Mouse (Mus musculus) bone marrow, adult 2 months (tissue): ENCODE data around the gene Tmem170. TPM values are rescaled to one million over a fixed set of nuclear protein-coding genes. Genes with fewer than 3 reads are reported as not detected.
A peak's percentile ranks its signal among the peaks of the same experiment; 100 is the strongest.
"Not testable (repeated sequence)": the region's sequence is repeated elsewhere in the genome, so short reads cannot be mapped to it uniquely, and the experiment has no call there.

Experiments
- H3K27ac ChIP-seq: fragments of 200-500 bp; 2 replicates; pipeline ENCODE4 v1.5.1; 2012; ENCODE audit warnings: low read depth, mild to moderate bottlenecking, control low read depth, inconsistent platforms, low read length; ENCODE audit not compliant: control insufficient read depth, poor library complexity, insufficient read depth
- H3K4me1 ChIP-seq: fragments of 200-500 bp; 2 replicates; pipeline ENCODE4 v1.6.1; 2011; ENCODE audit warnings: low read length; ENCODE audit not compliant: control insufficient read depth, insufficient read depth
- H3K4me3 ChIP-seq: fragments of 200-500 bp; replicated peaks from 2 replicates; pipeline ENCODE3; 2011; ENCODE audit warnings: mild to moderate bottlenecking, low read depth, low read length, control low read depth; ENCODE audit not compliant: control insufficient read depth
- CTCF ChIP-seq: fragments of 200-500 bp; IDR thresholded peaks from 2 replicates; pipeline ENCODE4 v1.5.1; 2011; ENCODE audit warnings: low read length, control low read depth; ENCODE audit not compliant: control insufficient read depth, insufficient read depth
- POLR2A ChIP-seq: fragments of 200-500 bp; IDR thresholded peaks from 2 replicates; pipeline ENCODE4 v1.6.1; 2011; ENCODE audit warnings: low read depth, mild to moderate bottlenecking, control low read depth, low read length, borderline replicate concordance; ENCODE audit not compliant: control insufficient read depth
- WGBS: fragments of 180-500 bp; shearing (Covaris S2); methylation state at CpG from one replicate; pipeline ENCODE4 v1.1.7; 2018; 5-methylcytosine and 5-hydroxymethylcytosine counted together
- polyA plus RNA-seq: library from polyadenylated mRNA; stranded (reverse); fragments of >200 nt; gene quantifications from 2 replicates; pipeline ENCODE4 v1.2.4, GENCODE M21; 2011; ENCODE audit warnings: low replicate concordance; ENCODE audit not compliant: missing spikeins, insufficient read depth, insufficient read length

Tmem170 gene
- polyA plus RNA-seq, 1 experiment, result 5.0 TPM

- no peak for TF ChIP-seq POLR2A
- TF ChIP-seq CTCF, result no peak
- WGBS, result 89% methylated on average over 8 of the region's 8 CpGs
- Histone ChIP-seq H3K4me1 (peaks cover 2% of the 10 kb centered on the region; the same call in 1 of the 2 replicates), H3K27ac (no peak overlapping the region), H3K4me3 (no peak overlapping the region)
Observed at GRCm38 (mm10) chr8:111865130-111865852, 11.3 kb downstream of the Tmem170 start.

DNA sequence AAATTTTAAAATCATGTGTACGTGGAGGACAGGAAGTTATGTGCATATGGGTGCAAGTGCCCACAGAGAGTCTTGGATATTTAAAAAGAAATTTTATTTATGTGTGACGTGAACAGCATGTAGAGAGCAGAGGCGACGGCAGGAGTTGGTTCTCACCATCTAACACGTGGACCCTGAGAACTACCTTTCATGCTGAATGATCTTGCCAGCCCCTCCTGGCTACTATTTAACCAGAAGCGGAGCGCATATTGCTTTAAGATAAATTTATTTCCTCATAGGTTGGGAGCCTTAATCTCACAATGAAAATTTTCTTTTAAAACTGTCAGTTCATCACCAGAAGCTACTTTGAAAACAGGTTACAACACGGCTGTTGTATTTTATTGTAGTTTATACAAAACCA, 11.9 kb downstream of the Tmem170 start:
- peaks cover 2% of the 10 kb centered on the region; the same call in 1 of the 2 replicates for H3K4me1 ChIP-seq
- WGBS, result 79% methylated on average over 8 of the region's 8 CpGs
- TF ChIP-seq CTCF, result no peak
- TF ChIP-seq POLR2A, result no peak
- H3K4me3 ChIP-seq, result no peak overlapping the region
- no peak overlapping the region for H3K27ac ChIP-seq

DNA sequence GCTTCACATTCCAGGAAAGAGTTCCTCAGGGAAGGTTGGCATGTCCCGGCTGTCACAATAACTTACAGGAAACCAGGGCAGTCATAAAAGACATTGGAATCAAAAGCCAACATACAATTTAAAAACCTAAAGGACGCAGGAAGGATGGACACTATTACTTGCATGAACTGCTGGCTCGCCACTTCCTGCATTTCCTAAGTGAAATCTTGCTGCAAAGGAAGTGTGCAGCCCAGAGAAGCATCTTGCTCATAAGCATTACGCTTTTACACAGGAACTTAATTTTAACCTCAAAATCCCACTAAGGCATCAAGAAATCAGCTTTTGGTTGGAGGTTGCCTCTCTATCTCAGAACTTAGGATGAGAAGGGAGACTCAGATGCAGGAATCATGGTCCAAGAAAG, 13.3 kb downstream of the Tmem170 start:
- Histone ChIP-seq H3K27ac (no peak overlapping the region; the same call in 1 of the 2 replicates), H3K4me1 (peaks cover 2% of the 10 kb centered on the region; the same call in 1 of the 2 replicates), H3K4me3 (no peak overlapping the region)
- TF ChIP-seq CTCF (no peak), POLR2A (no peak)
- 9% methylated on average over 4 of the region's 4 CpGs for whole genome bisulfite sequencing

GRCm38 (mm10) chr8:111855977-111856376, 20.6 kb downstream of the Tmem170 start:
- TF ChIP-seq POLR2A (no peak), CTCF (no peak)
- WGBS, result 84% methylated on average over 12 of the region's 12 CpGs
- Histone ChIP-seq H3K27ac (no peak overlapping the region), H3K4me3 (no peak overlapping the region), H3K4me1 (no peaks in the 10 kb centered on the region)

GRCm38 (mm10) chr8:111853861-111854501, 22.6 kb downstream of the Tmem170 start, which contains the start of gene Cfdp1:
Gene Cfdp1, minus strand, starts transcription at chr8:111854291.
- under 1% methylated on average over 53 of the region's 53 CpGs for WGBS
- no peak within 1 kb of the TSS; the same call in 1 of the 2 replicates for H3K27ac ChIP-seq
- peak; percentile 15; the same call in 1 of the 2 replicates for TF ChIP-seq CTCF
- TF ChIP-seq POLR2A, result peak; percentile 71; the same call in 1 of the 2 replicates
- peak within 1 kb of the TSS; percentile 90 for H3K4me3 ChIP-seq
- peaks cover 1% of the 10 kb centered on the region; the same call in 1 of the 2 replicates for H3K4me1 ChIP-seq

- H3K4me3 ChIP-seq, H3K27ac ChIP-seq, H3K4me1 ChIP-seq: not testable (repeated sequence)
- 62% methylated on average over 12 of the region's 12 CpGs for WGBS
Observed at GRCm38 (mm10) chr8:111853219-111853618, 23.3 kb downstream of the Tmem170 start.

DNA sequence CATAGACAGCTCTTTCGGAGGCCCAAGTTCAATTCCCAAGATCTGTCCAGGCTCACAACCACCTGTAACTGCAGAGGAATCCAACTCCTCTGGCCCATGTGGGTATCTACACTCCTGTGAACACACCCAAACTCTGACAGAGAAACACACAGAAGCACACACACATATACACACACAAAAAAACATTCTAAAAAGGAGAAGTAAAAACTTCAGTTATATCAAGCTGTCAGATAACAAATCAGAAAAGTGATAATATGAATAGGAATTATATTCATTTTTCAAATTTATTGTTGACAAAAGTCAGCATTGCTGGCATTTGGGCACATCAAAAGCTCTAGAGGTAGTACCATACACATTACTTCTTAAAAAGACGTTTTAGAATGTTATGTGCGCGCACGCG, 29.8 kb downstream of the Tmem170 start:
- Histone ChIP-seq H3K27ac (no peak overlapping the region), H3K4me1 (peaks cover 1% of the 10 kb centered on the region; the same call in 1 of the 2 replicates), H3K4me3 (no peak overlapping the region)
- WGBS, result 91% methylated on average over 6 of the region's 6 CpGs
- TF ChIP-seq POLR2A, result no peak
- TF ChIP-seq CTCF, result no peak

DNA sequence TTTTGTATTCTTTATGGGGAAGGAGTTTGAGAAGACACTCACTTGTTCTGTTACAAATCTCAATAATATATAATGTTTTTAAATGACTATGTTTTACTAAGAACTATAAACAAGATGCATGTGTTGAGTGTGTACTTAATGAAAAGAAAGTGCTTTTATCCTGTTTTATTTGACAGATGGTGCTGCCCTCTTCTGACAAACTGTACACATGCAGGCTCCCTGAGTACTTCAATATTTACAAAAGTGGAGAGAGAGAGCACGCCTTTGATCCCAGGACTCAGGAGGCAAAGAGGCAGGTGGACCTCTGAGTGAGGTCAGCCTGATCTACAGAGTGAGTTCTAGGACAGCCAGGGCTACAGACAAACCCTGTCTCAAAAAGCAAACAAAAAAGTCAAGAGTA, 41.0 kb downstream of the Tmem170 start:
- WGBS, result 56% methylated on average over 1 of the region's 1 CpGs
- H3K4me1 ChIP-seq, result no peaks in the 10 kb centered on the region; the same call in 1 of the 2 replicates
- H3K27ac ChIP-seq, result no peak overlapping the region
- no peak overlapping the region for H3K4me3 ChIP-seq
- TF ChIP-seq CTCF, result 0 out of 2 replicates have a peak, but pooled peaks have one; percentile 3
- TF ChIP-seq POLR2A, result no peak

DNA sequence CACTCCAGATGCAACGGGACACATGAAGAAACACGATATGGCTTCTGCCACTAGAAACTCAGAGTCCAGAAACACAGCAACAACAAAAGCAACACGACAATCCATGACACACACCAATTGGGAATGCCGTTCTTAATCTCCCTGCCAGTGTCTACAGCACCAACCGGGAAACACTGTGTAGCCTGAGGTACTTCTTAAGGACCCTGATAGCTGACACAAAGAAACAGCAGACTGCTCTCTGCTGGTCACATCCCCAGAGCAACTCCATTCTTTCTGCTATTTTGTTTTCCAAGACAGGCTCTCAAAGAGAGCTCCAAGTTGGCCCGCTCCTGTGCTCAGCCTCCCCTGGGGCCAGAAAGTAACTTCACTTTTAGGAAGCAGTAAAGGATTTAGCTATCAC, 42.5 kb downstream of the Tmem170 start:
- no peak overlapping the region for H3K4me3 ChIP-seq
- no peak for TF ChIP-seq POLR2A
- TF ChIP-seq CTCF, result no peak
- H3K27ac ChIP-seq, result no peak overlapping the region
- H3K4me1 ChIP-seq, result no peaks in the 10 kb centered on the region; the same call in 1 of the 2 replicates
- WGBS, result 86% methylated on average over 6 of the region's 6 CpGs
